Mouse (Mus musculus) ES-E14 (cell line): ENCODE data around the gene Ikzf3. TPM values are rescaled to one million over a fixed set of nuclear protein-coding genes. Genes with fewer than 3 reads are reported as not detected.

ENCODE experiments used
- DNase-seq: peaks from one replicate; pipeline ENCODE4 v3.0.0-alpha.2; 2013; ENCODE audit warnings: low read depth, low spot score
- H3K27ac ChIP-seq: 2 replicates; pipeline ENCODE4 v1.5.1; 2012; ENCODE audit warnings: low read depth, mild to moderate bottlenecking, low read length, moderate library complexity, mixed read lengths; ENCODE audit not compliant: poor library complexity, insufficient read depth, severe bottlenecking
- H3K36me3 ChIP-seq: 2 replicates; pipeline ENCODE4 v1.6.1; 2012; ENCODE audit warnings: mild to moderate bottlenecking, low read length, moderate library complexity, mixed read lengths; ENCODE audit not compliant: control insufficient read depth, poor library complexity, insufficient read depth, severe bottlenecking
- H3K4me1 ChIP-seq, 2 experiments: fragments of 150-350 bp in 1 of 2; sonication (generic) in 1 of 2; 2 replicates each; pipeline ENCODE4 v1.6.1; 2012; ENCODE audit warnings: low read length in 2 of 2, mild to moderate bottlenecking in 1 of 2, mixed read lengths in 1 of 2; ENCODE audit not compliant: control insufficient read depth in 2 of 2, insufficient read depth in 2 of 2, poor library complexity in 1 of 2
- H3K4me3 ChIP-seq, 2 experiments: fragments of 150-350 bp in 1 of 2; sonication (generic) in 1 of 2; 2 replicates each; pipeline ENCODE4 v1.5.1; 2012; ENCODE audit warnings: low read length in 2 of 2, low read depth in 1 of 2, mild to moderate bottlenecking in 1 of 2, mixed read lengths in 1 of 2; ENCODE audit not compliant: insufficient read depth in 1 of 2, poor library complexity in 1 of 2, severe bottlenecking in 1 of 2
- H3K9ac ChIP-seq: 2 replicates; pipeline ENCODE4 v1.6.1; 2012; ENCODE audit warnings: low read depth, mild to moderate bottlenecking, low read length, mixed read lengths; ENCODE audit not compliant: poor library complexity, insufficient read depth, severe bottlenecking
- H3K9me3 ChIP-seq: fragments of 150-350 bp; sonication (generic); 2 replicates; pipeline ENCODE4 v1.6.1; 2012; ENCODE audit warnings: low read depth, mild to moderate bottlenecking, low read length; ENCODE audit not compliant: control insufficient read depth, insufficient read depth
- CHD2 ChIP-seq: IDR thresholded peaks from 2 replicates; pipeline ENCODE4 v1.6.1; 2014; ENCODE audit warnings: mild to moderate bottlenecking, low read depth, low read length, inconsistent platforms
- HCFC1 ChIP-seq: IDR thresholded peaks from 2 replicates; pipeline ENCODE4 v1.6.1; 2012; ENCODE audit warnings: low read length, inconsistent platforms, borderline replicate concordance; ENCODE audit not compliant: insufficient read depth
- MAFK ChIP-seq: IDR thresholded peaks from 2 replicates; pipeline ENCODE4 v1.6.1; 2014; ENCODE audit warnings: mild to moderate bottlenecking, low read depth, low read length, inconsistent platforms; ENCODE audit not compliant: insufficient read depth
- ZC3H11A ChIP-seq: IDR thresholded peaks from 2 replicates; pipeline ENCODE4 v1.6.1; 2012; ENCODE audit warnings: low read depth, mild to moderate bottlenecking, inconsistent platforms, low read length, borderline replicate concordance
- ZNF384 ChIP-seq: IDR thresholded peaks from 2 replicates; pipeline ENCODE4 v1.6.1; 2012; ENCODE audit warnings: low read depth, low read length, inconsistent platforms
- in situ Hi-C, 2 experiments: fragments of 600-800 bp; cut with MboI; formaldehyde crosslinking; loops; one replicate each; pipeline ENCODE4 v1.15.1; 2025; ENCODE audit warnings: low sequenced_read_pairs in 2 of 2, inconsistent platforms in 1 of 2; ENCODE audit not compliant: unreplicated experiment in 2 of 2
- total RNA-seq: library from RNA; depleted of rRNA; stranded (reverse); fragments of 300-350 nt; gene quantifications from 2 replicates; pipeline ENCODE4 v1.2.3, GENCODE M21; 2012

Ikzf3 gene
- total RNA-seq, 1 experiment: 0.58 TPM

- H3K9me3 ChIP-seq: no peaks in the 10 kb centered on the region
- peak overlapping the region; percentile 41 for H3K9ac ChIP-seq
- TF ChIP-seq ZNF384: no peak
- no peak for TF ChIP-seq MAFK
- no peak for TF ChIP-seq ZC3H11A
- no peak for TF ChIP-seq HCFC1
- DNase-seq: no peak
- peaks cover 24% of the 10 kb centered on the region for H3K36me3 ChIP-seq
- H3K4me1 ChIP-seq: peaks cover 3 to 24% of the 10 kb centered on the region in 2 experiments; a peak in 3 of 4 replicates
- in situ Hi-C loops: no loop called here
- H3K4me3 ChIP-seq: peak overlapping the region; percentile 62 to 77
- H3K27ac ChIP-seq: peak overlapping the region; percentile 29
Observed at GRCm38 (mm10) chr11:98458121-98458990, 87.5 kb downstream of the Ikzf3 start.

GRCm38 (mm10) chr11:98457367-98458120 lies 88.3 kb downstream of the Ikzf3 start:
- TF ChIP-seq HCFC1: no peak
- no peak for TF ChIP-seq CHD2
- TF ChIP-seq ZNF384: peak; percentile 60; the same call in 1 of the 2 replicates
- TF ChIP-seq MAFK: 0 out of 2 replicates have a peak, but pooled peaks have one; percentile 2
- TF ChIP-seq ZC3H11A: peak; percentile 28; the same call in 1 of the 2 replicates
- H3K27ac ChIP-seq: peak overlapping the region; percentile 29
- H3K4me1 ChIP-seq: peaks cover 3 to 24% of the 10 kb centered on the region in 2 experiments; a peak in 3 of 4 replicates
- peak overlapping the region; percentile 72 for H3K9ac ChIP-seq
- H3K36me3 ChIP-seq: peaks cover 32% of the 10 kb centered on the region
- H3K4me3 ChIP-seq: peak overlapping the region; percentile 62 to 77
- H3K9me3 ChIP-seq: no peaks in the 10 kb centered on the region
- peak; percentile 89 for DNase-seq
- in situ Hi-C loops: no loop called here

GRCm38 (mm10) chr11:98456945-98457344 lies 88.9 kb downstream of the Ikzf3 start:
- peak overlapping the region; percentile 72 for H3K9ac ChIP-seq
- peaks cover 38% of the 10 kb centered on the region for H3K36me3 ChIP-seq
- H3K27ac ChIP-seq: no peak overlapping the region
- peak overlapping the region; percentile 62 to 77 for H3K4me3 ChIP-seq
- in situ Hi-C loops: no loop called here
- DNase-seq: no peak
- no peak for TF ChIP-seq CHD2
- no peak for TF ChIP-seq ZNF384
- no peak for TF ChIP-seq HCFC1
- TF ChIP-seq ZC3H11A: no peak
- TF ChIP-seq MAFK: no peak
- H3K9me3 ChIP-seq: no peaks in the 10 kb centered on the region
- peaks cover 3 to 22% of the 10 kb centered on the region in 2 experiments; a peak in 3 of 4 replicates for H3K4me1 ChIP-seq

GRCm38 (mm10) chr11:98456545-98456944 lies 89.3 kb downstream of the Ikzf3 start:
- H3K4me1 ChIP-seq: peaks cover 3 to 18% of the 10 kb centered on the region in 2 experiments; a peak in 3 of 4 replicates
- no peak overlapping the region for H3K27ac ChIP-seq
- no peak for TF ChIP-seq HCFC1
- no peak for TF ChIP-seq MAFK
- no peak for TF ChIP-seq ZNF384
- TF ChIP-seq CHD2: no peak
- no peak for TF ChIP-seq ZC3H11A
- no peaks in the 10 kb centered on the region for H3K9me3 ChIP-seq
- in situ Hi-C loops: no loop called here
- no peak for DNase-seq
- H3K4me3 ChIP-seq: no peak overlapping the region
- H3K36me3 ChIP-seq: peaks cover 42% of the 10 kb centered on the region
- no peak overlapping the region for H3K9ac ChIP-seq
